Mouse (Mus musculus): Measurements from ENCODE around the gene Cyp11a1. TPM values are rescaled to one million over a fixed set of nuclear protein-coding genes. Genes with fewer than 3 reads are reported as not detected.

The Cyp11a1 gene
- total RNA-seq, 2 experiments from 2014 or later = 2.4 to 3.4 TPM

DNA sequence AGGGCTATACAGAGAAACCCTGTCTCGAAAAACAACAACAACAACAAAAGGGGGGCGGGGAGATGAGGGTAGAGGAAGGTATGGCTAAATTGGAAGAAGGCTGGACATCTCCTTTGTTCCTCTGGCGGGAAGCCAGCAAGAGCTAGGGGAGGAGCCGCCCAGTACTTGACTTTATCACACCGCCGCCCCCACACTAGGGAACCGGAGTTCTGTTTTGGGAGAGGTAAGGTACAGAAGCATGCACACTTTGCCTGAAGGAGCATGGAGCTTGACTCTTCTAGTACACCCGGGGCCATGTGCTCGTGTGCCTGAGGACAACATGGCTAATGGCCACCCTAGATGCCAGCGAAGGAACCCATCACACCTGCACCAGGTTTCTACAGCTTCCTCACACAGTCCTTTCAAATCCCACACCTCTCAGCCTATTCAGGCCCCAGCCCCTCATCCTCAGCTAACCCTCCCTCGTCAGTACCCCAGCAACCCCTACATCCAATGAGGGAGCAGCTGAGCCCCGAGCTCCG is 8.6 kb upstream of the Cyp11a1 start:
- peak in 1 of 2 experiments; percentile 69 for DNase-seq (ENCODE audit: extremely low spot score in 1 of 2, low spot score in 2 of 2)
- intact Hi-C loops (cut with DNase I) = loop anchor here (1.0 to 10.0 kb wide), 3 partner anchors 62 to 343 kb away; partner anchors contain the start of gene Csk

DNA sequence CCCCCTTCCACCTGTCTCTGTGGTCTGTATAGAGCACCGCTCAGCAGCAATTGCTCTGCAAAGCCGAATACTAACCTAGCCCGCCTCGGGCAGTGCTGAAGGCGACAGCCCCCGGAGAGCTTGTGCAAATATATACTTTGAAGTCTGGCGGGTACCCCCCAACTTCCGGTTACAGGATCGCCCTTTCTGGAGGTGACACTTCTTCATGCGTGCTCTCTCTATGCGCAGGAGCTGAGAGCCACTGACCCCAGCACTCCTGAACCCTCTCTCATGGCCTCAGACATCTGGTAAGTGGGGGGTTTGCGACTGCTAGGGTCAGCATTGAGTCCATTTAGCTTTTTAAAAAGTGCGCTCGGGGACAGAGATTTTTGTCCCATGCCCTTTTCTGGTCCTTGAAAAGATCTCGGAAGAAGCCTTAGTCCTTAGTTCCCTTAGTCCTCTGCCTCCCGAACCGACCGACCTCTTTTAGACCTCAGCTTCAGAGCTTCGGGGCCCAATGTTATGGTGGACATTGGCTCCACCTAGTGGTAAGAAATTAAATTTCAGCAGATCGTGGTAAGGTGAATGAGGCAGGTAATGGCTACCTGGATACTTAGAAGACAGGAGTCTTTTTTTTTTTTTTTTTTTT is 8.1 kb upstream of the Cyp11a1 start:
- intact Hi-C loops (cut with DNase I) = loop anchor here (1.0 to 10.0 kb wide), 3 partner anchors 63 to 343 kb away; partner anchors contain the start of gene Csk
- peak; percentile 56 to 64 for DNase-seq (ENCODE audit: extremely low spot score in 1 of 2, low spot score in 2 of 2)

DNA sequence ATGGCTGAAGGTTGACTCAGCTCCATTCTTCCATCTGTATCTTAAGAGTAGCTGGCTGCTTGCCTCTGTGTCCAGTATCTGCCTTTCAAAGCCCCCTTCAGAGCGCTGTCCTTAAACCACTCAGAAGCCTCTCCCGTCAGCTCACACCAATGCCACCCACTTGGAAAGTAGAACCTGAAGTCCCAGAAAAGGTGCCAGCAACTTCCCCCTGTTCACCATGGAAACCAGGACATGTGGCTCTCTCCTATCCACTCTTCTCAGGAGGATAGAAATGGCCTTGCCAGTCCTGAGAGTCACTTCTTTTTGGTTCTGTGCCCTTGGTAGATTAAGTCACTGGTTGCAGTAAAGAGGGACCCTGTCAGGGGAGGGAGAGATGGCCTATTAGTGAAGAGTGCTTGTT is 7.5 kb upstream of the Cyp11a1 start:
- intact Hi-C loops (cut with DNase I) = loop anchor here (1.0 to 10.0 kb wide), 3 partner anchors 63 to 344 kb away; partner anchors contain the start of gene Csk
- no peak for DNase-seq (ENCODE audit: extremely low spot score in 1 of 2, low spot score in 2 of 2)

DNA sequence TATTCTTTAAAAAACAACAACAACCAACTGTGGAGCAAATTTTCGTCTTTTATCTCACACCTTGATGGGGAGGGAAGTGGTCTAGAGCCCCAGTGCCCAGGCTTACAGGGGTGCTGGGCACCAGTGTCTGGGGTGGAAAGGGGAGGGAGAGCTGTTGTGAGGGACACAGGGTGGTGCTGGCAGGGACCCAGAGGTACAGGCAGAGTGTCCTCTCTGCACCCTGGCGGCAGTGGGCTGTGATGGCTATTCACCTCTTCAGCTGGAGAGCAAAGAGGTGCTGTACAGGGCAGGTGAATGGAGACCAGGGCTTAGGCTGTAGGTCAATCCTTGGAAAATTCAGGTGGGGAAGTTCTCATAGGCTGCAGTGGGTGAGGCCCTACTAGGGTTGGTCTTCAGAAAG is 6.5 kb upstream of the Cyp11a1 start:
- intact Hi-C loops (cut with DNase I) = loop anchor here (5.0 to 10.0 kb wide), 2 partner anchors 237 to 345 kb away; partner anchors contain the start of gene Csk
- DNase-seq (ENCODE audit: extremely low spot score in 1 of 2, low spot score in 2 of 2) = peak in 1 of 2 experiments; percentile 39

DNA sequence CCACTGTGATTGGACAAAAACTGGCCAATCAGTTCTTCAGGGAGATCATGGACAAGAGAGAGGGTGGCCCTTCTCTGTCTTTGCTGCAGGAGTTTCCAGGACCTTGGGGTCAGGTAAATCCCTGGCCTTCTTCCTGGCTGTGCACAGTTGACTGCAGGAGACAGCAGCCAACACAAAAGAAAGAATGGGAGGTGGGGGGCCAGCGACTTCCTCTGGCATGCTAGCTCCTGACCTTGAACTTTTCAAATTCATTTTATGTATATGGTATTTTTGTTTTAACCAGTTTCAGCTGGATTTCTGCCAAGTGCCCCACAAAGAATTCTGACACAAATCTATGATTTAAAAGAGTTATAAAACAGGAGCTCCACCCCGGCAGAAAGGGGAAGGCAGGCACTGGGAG is 2.9 kb upstream of the Cyp11a1 start:
- DNase-seq (ENCODE audit: extremely low spot score in 1 of 2, low spot score in 2 of 2) = no peak
- intact Hi-C loops (cut with DNase I) = no loop called here

DNA sequence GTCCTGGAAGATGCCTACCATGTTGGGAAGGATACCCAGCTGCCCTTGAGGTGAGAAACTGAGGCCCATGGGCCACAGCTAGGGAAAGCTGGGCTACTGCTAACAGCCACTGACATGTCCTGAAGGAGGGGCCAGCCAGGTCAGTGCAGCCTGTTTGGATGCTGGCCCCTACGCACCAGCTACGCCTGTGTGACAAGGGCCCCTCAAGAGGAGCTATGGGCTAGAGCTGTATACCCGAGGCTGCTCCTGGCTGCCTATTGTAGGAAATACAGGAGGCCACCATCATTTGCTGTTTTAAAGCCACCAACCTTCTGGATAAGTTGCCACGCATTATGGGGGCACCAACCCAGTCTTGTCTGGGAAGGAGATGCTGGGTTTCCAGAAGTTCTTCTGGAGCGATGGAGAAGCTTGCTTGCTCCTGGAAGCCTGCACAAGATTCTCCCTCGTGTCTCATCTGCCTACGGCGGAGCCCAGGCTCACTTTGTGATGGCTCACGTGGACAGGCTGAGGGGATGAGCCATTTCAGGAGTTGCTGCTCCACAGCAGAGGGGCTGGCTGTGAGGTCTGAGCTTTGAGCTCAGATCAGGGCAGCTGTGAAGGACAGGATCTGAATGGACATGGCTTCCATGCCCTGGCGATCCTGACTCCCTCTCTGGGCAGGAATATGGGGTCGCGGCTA is 2.3 kb downstream of the Cyp11a1 start:
- DNase-seq (ENCODE audit: extremely low spot score in 1 of 2, low spot score in 2 of 2) = no peak
- intact Hi-C loops (cut with DNase I) = no loop called here

DNA sequence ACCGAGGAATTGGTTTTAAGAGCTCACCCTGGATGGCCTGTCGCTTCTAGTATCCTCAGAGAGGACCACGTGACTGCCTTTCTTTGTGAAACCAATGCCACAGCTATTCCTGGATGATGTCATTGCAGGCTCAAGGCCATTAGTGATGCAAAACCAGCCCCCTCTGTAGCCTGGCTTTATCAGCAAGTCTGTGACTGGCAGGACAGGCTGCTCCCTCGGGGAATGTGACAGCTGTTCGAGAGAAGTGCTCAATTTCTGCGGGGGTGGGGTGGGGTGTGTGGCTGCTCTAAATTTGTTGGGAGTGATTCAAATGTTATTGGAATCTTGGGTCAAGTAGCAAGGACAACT is 2.8 kb downstream of the Cyp11a1 start:
- intact Hi-C loops (cut with DNase I) = no loop called here

DNA sequence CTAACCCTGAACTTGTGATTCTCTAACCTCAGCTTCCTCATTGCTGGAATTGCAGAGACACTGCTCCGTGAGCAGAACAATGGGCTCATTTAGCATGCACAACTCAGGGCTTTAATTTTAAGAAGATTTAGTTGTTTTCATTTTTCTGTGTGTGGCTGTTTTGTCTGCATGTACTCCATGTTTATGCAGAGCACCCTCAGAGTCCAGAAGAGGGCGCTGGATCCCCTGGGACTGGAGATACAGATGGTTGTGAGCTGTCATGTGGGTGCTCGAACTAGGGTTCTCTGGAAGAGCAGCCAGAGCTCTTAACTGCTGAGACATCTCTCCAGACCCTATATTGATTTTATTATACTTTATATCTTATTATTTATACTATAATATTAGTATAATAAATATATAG is 3.4 kb downstream of the Cyp11a1 start:
- intact Hi-C loops (cut with DNase I) = no loop called here
- no peak for DNase-seq (ENCODE audit: extremely low spot score in 1 of 2, low spot score in 2 of 2)

More for the DNA sequence above, 2.8 kb downstream of the Cyp11a1 start:
- DNase-seq (ENCODE audit: extremely low spot score in 1 of 2, low spot score in 2 of 2) = no peak

DNA sequence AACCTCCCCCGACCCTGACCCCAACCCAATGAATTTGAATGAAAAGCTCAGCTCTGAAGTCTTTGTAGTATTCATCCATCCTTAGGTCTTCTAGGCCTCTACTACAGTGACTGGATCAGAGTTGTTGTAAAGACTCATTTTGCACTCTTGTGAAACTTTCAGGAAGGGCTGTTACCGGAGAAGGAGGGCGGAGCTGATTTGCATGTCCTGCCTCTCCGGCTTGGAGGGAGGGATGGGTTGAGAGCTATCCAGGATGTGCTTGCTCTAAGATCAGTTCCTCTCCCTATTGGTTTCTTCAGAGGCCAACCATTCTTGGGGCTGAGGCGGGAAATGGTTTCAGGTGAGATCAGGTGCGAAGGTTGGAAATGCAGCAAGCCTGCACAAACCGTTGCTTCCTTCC is 4.8 kb downstream of the Cyp11a1 start:
- DNase-seq (ENCODE audit: extremely low spot score in 1 of 2, low spot score in 2 of 2) = no peak
- intact Hi-C loops (cut with DNase I) = no loop called here

DNA sequence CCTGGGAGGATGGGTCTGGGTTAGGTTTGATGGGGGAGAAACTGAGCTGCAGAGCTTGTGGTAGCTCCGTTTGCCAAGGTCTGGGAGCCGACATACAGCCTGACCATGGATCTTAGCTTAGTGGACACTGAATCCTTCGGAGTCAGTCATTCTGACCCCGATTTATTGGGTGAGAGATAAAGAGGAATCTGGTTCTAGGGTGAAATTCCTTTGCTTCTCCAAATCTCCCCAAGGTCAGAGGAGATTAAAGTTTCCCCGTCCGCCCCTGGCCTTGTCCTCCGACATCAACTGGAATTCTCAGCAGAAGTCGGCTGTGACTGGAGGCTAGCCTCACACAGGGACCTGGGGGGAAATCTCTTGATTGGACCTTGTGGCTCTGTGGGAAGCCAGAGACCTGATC is 5.3 kb downstream of the Cyp11a1 start:
- DNase-seq (ENCODE audit: extremely low spot score in 1 of 2, low spot score in 2 of 2) = no peak
- intact Hi-C loops (cut with DNase I) = no loop called here

DNA sequence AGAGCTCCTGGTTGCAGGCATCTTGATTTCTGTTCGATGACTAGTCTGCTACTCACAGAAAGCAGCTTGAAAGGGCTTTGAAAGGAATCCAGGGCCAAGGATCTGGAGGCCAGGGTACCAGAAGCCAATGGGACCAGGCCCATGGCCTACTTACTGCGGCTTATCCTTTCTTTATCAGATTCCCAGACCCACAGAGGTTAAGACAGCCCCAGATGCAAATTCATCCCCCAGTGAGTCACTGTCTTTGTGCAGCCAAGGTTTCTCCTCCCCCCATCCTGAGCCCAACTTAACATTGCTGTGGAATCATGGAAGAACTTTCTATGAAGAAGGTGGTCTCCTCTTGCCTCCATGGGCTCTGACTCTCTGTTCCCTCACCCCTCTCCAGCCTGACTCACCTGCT is 6.3 kb downstream of the Cyp11a1 start:
- intact Hi-C loops (cut with DNase I) = no loop called here
- no peak for DNase-seq (ENCODE audit: extremely low spot score in 1 of 2, low spot score in 2 of 2)

DNA sequence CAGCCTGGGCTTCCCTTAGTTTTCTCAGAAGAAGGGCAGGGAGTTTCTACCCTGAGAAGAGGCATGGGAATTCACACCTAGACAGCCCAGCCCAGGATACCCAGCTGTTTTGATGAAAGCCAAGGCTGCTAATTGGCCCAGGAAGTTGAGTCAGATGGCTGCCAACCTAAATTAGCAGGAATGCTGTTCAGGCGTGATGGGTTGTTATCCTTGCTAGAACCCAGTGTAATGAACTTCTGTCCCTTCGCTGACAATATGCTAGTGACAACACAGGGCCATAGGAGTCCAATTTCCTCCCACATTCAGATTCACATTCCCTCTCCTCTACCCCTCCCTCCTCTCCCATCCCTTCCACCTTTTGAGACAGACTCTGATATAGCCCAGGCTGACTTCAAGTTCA is 6.7 kb downstream of the Cyp11a1 start:
- no peak for DNase-seq (ENCODE audit: extremely low spot score in 1 of 2, low spot score in 2 of 2)
- intact Hi-C loops (cut with DNase I) = no loop called here

DNA sequence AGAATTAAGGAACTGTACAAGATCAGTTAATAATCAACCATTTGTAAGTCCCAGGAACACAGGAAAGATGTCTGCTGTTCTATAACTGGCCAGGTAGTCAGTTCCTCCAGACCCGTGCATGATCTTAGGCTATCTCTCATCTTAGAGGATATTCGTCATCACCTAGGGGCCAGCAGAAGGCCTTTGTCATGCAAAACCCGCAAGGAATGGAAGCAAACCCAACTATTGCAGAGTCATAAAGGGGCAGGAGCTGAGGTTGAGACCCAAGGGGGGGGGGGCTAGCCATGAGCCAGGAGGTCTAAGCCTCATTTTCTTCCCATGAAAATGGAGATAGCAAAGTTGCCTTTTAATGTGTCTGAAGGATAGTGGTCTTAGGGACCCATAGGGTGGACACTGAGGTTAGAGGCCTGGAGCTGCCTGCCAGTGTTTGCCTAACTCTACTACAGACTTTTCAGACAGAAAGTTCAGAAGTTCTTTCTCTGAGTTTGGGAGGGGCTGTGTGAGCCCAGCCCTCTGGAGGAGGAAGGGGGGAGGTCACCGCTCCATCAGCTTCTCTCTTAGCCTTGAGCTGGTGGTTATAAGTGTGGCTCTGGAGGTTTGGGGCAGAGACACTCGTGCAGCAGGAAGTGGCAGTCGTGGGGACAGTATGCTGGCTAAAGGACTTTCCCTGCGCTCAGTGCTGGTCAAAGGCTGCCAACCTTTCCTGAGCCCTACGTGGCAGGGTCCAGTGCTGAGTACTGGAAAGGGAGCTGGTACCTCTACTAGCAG is 8.4 kb downstream of the Cyp11a1 start:
- no peak for DNase-seq (ENCODE audit: extremely low spot score in 1 of 2, low spot score in 2 of 2)
- intact Hi-C loops (cut with DNase I) = no loop called here

DNA sequence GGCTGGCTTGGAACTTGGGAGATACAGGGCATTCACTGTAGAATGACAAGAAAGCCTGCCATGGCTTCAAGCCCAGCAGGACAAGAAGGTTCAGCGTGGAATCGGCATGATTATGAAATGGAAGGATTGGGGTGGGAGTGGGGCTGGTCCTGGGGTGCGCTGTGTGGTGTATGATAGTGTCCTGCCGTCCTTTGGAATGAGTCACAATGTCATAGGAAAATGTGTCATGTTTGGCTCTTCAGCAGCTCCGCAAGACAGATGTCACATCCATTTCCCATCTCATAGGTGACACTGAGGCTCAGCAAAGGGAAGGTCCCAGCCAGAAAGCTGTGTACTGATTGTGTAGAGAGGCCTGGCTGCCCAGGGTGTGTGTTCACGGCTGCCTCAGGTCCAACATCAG is 9.6 kb downstream of the Cyp11a1 start:
- no peak for DNase-seq (ENCODE audit: extremely low spot score in 1 of 2, low spot score in 2 of 2)
- intact Hi-C loops (cut with DNase I) = no loop called here

DNA sequence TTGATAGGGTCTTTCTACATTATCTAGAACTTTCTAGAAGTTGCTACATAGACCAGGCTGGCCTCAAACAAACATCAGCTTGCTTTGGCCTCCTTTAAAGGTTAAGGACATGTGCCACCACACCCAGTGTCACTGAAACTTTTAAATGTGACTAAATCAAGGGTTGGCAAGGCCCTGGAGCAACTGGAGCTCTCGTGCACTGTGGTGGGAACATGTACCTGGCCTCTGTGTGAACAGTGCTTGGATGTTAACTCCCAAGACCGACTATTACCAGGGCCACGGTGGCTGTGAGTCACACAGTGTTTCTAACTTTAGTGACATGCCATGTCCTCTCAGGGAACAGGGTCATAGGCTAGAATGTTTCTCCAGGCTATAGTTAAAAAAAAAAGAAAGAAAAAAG is 10.8 kb downstream of the Cyp11a1 start:
- no peak for DNase-seq (ENCODE audit: extremely low spot score in 1 of 2, low spot score in 2 of 2)
- intact Hi-C loops (cut with DNase I) = no loop called here

DNA sequence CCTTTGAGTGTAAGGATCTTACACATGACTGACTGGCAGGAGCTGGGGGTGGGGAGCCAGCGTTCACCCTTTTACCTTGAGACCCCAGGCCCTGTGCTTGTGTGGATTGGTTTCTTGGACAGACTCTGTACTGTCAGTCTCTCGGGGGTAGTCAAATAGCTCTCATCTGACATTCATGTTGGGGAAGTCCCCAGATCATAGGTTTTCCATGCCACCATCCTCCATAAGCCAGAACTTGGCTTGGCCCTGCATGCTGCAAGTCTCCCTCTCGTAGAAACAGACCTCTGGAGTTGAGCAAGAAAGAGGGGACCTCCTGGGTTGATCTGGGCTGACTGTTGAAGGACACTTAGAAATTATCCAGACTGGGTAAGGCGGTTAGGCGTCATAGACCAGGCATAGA is 12.2 kb downstream of the Cyp11a1 start:
- intact Hi-C loops (cut with DNase I) = no loop called here
- DNase-seq (ENCODE audit: extremely low spot score in 1 of 2, low spot score in 2 of 2) = no peak

DNA sequence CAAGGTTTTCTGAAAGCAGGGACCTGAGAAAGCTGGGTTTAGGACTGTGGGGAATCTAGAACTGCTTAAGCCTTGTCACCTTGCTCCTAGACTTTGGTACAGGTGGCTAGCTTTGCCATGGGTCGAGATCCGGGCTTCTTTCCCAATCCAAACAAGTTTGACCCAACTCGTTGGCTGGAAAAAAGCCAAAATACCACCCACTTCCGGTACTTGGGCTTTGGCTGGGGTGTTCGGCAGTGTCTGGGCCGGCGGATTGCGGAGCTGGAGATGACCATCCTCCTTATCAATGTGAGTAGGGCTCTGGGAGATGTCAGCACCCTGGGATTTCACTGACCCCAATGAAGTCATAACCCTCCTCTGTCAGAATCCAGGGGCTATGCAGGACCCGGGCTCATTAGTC is 19.8 kb downstream of the Cyp11a1 start:
- intact Hi-C loops (cut with DNase I) = no loop called here
- DNase-seq (ENCODE audit: extremely low spot score in 1 of 2, low spot score in 2 of 2) = no peak

DNA sequence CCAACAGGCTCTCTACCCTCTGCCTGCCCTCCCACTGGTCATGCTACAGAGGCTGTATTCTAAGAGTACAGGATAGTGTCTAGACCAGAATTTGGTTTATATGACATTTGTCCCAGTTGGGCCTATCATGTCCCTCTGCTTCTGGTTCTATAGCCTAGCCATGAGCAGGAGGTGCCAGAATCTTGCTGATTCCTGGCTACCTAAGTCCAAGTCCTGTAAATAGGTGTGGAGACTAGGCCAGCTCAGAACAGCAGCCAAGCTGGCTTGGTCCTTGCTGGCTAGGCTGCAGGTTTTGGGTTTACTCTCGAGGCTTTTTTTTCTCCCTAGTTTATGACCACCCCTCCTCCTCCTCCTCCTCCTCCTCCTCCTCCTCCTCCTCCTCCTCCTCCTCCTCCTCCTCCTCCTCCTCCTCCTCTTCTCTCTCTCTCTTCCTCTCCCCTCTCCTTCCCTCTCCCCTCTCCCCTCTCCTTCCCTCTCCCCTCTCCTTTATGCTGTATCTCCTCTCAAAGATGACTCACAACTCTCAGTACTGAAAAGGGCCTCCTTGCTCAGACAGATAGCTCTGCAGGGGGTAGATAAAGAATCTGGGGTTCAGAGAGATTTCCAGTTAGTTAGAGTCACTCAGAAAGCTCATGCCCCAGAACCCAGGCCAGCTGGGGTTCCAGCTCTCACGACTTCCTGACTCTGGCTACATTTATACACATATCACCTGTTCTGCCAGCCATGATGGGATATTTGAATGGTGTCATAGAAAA is 21.4 kb downstream of the Cyp11a1 start:
- DNase-seq (ENCODE audit: extremely low spot score in 1 of 2, low spot score in 2 of 2) = no peak
- intact Hi-C loops (cut with DNase I) = no loop called here

DNA sequence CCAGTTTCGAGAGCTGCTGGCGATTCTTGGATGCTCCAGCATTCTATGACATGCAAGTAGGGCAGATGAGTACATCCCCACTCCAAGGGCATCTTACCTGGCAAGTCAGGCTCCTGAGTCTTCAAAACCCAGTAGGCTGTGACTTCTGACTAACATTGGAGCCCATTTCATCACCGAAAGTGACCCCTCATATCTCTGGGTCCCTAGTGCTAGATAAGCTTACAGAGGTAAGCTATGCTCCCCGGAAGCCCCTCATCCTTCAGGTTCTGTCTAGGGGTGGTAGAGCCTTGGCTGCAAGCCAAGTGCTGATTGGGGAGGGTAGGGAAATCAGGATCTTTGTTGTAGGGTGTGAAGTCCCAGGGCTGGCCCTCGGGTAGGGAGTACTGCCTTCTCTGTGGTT is 22.6 kb downstream of the Cyp11a1 start:
- intact Hi-C loops (cut with DNase I) = no loop called here
- no peak for DNase-seq (ENCODE audit: extremely low spot score in 1 of 2, low spot score in 2 of 2)

Data from left cerebral cortex, postnatal 10 days (tissue).